Mouse (Mus musculus): Measurements from ENCODE around the gene Phyhd1.

- TF ChIP-seq POLR2A (IDR thresholded peaks at IDR 0.05; ENCODE audit: low read depth, low read length) (no peak), CTCF (IDR thresholded peaks at IDR 0.05; ENCODE audit: borderline replicate concordance, insufficient read depth, low read length) (no peak)
Measured at GRCm38 (mm10) chr2:30235593-30235992, 30.4 kb upstream of the Phyhd1 start.

All from embryonic fibroblast, embryonic 13.5 days (primary cell).